Mouse (Mus musculus) heart, embryonic 12.5 days (tissue): ENCODE measurements at regions not wholly inside any gene's neighbourhood (a gene's known extent, or its start where the extent isn't known, plus 50 kb on each side); places are given as distances from the start of the nearest gene placed in this dataset.

ENCODE experiments used
- ATAC-seq: fragments of 200-750 bp; cut with Nextera tagmentation; 2 replicates; pipeline ENCODE4 v1.8.0; 2017; ENCODE audit warnings: moderate TSS enrichment, moderate library complexity; ENCODE audit not compliant: insufficient number of reproducible peaks, low FRiP score
- H3K27ac ChIP-seq: fragments of 300-500 bp; sonication (generic); 2 replicates; pipeline ENCODE4 v1.5.1; 2016; ENCODE audit warnings: mild to moderate bottlenecking, moderate library complexity; ENCODE audit not compliant: poor library complexity, severe bottlenecking
- H3K27me3 ChIP-seq: fragments of 300-500 bp; sonication (generic); replicated peaks from 2 replicates; pipeline ENCODE4 v1.6.1; 2016; ENCODE audit warnings: mild to moderate bottlenecking, moderate library complexity
- H3K36me3 ChIP-seq: fragments of 300-500 bp; sonication (generic); 2 replicates; pipeline ENCODE4 v1.6.1; 2016; ENCODE audit warnings: mild to moderate bottlenecking, moderate library complexity
- H3K4me1 ChIP-seq: fragments of 300-500 bp; sonication (generic); replicated peaks from 2 replicates; pipeline ENCODE4 v1.6.1; 2016; ENCODE audit warnings: mild to moderate bottlenecking
- H3K4me2 ChIP-seq: fragments of 300-500 bp; sonication (generic); 2 replicates; pipeline ENCODE4 v1.6.1; 2016; ENCODE audit warnings: mild to moderate bottlenecking, moderate library complexity
- H3K4me3 ChIP-seq: fragments of 300-500 bp; sonication (generic); 2 replicates; pipeline ENCODE4 v1.5.1; 2016; ENCODE audit warnings: mild to moderate bottlenecking
- H3K9ac ChIP-seq: fragments of 300-500 bp; sonication (generic); 2 replicates; pipeline ENCODE4 v1.6.1; 2016; ENCODE audit warnings: mild to moderate bottlenecking, moderate library complexity
- H3K9me3 ChIP-seq: fragments of 300-500 bp; sonication (generic); replicated peaks from 2 replicates; pipeline ENCODE4 v1.6.1; 2016; ENCODE audit warnings: mild to moderate bottlenecking, moderate library complexity
- WGBS: fragments of 180-500 bp; shearing (Covaris S2); methylation state at CpG from one replicate; pipeline ENCODE4 v1.1.7; 2016; 5-methylcytosine and 5-hydroxymethylcytosine counted together

GRCm38 (mm10) chr9:101807249-101807648, 54.4 kb upstream of the 9630041A04Rik start:
- Histone ChIP-seq H3K36me3 (no peaks in the 10 kb centered on the region), H3K4me3 (no peak overlapping the region), H3K27me3 (no peaks in the 10 kb centered on the region), H3K9me3 (no peaks in the 10 kb centered on the region), H3K4me1 (no peaks in the 10 kb centered on the region), H3K4me2 (no peak overlapping the region), H3K27ac (no peak overlapping the region), H3K9ac (no peak overlapping the region)
- 69% methylated on average over 4 of the region's 4 CpGs for WGBS
- ATAC-seq: no peak

GRCm38 (mm10) chr9:101796718-101797117, 64.9 kb upstream of the 9630041A04Rik start:
- Histone ChIP-seq H3K4me1 (no peaks in the 10 kb centered on the region), H3K9me3 (no peaks in the 10 kb centered on the region), H3K27me3 (no peaks in the 10 kb centered on the region), H3K4me3 (no peak overlapping the region), H3K27ac (no peak overlapping the region), H3K4me2 (no peak overlapping the region), H3K36me3 (no peaks in the 10 kb centered on the region), H3K9ac (no peak overlapping the region)
- ATAC-seq: no peak
- 39% methylated on average over 1 of the region's 1 CpGs for WGBS

DNA sequence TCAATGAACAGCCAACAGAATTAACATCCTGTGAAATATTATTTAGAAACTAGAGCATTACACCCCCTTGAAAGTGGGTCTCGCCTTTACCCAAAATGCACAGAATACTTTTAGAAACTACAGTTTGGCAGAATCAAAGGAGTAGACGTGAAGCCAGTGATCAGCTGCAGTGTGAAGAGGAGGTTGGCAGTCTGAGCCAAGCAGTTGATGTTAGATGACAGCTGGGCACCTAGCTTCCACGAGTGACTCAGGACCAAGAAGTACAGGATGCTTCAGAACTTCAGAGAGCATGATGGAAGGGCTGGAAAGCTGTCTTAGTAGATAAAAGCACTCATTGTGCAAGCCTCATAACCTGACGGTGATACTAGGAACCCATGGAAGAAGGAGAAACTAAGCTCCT, 65.6 kb upstream of the 9630041A04Rik start:
- Histone ChIP-seq H3K4me1 (no peaks in the 10 kb centered on the region), H3K27me3 (no peaks in the 10 kb centered on the region), H3K36me3 (no peaks in the 10 kb centered on the region), H3K27ac (no peak overlapping the region), H3K4me3 (no peak overlapping the region), H3K9me3 (no peaks in the 10 kb centered on the region), H3K9ac (no peak overlapping the region), H3K4me2 (no peak overlapping the region)
- ATAC-seq: no peak
- 50% methylated on average over 4 of the region's 4 CpGs for WGBS

DNA sequence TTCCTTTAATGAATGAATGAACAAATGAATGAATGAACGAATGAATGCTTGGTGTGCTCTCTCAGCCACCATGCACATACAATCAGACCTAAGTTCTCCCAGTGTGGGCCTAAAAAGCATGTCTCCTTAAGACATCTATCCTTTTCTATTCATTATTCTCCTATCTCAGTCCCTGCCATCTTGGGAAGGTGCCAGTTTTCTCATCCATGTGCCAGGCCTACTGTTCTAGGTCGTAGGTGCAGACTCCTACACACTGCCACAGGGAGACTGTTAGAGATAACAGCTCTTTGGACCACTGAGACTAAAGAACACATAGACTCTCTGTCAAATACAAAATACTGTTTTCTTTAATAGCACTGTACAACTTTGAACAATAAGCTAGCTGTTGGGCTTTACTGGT, 66.2 kb upstream of the 9630041A04Rik start:
- H3K4me2 ChIP-seq: no peak overlapping the region
- no peak overlapping the region for H3K9ac ChIP-seq
- no peaks in the 10 kb centered on the region for H3K4me1 ChIP-seq
- WGBS: 60% methylated on average over 2 of the region's 2 CpGs
- H3K27ac ChIP-seq: no peak overlapping the region
- H3K27me3 ChIP-seq: no peaks in the 10 kb centered on the region
- no peaks in the 10 kb centered on the region for H3K36me3 ChIP-seq
- no peak overlapping the region for H3K4me3 ChIP-seq
- H3K9me3 ChIP-seq: no peaks in the 10 kb centered on the region
- no peak for ATAC-seq

DNA sequence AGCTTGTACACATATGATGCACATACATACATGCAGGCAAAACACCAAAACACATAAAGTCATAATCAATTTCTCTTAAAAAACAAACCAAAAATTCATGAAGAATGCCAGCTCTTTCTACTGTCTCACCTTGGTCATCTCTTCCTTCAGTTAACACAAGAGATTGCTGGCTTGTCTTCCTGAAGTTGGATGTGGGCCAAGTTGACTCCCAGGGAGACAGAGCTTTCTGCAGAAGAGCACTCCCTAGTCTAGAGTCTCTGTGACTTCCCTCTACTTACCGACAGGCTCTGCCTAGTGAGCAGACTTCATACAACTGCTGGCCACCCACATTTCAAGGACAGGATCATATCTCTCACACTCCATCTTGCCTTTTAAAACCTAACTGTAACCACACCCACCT, 70.7 kb upstream of the 9630041A04Rik start:
- H3K27me3 ChIP-seq: no peaks in the 10 kb centered on the region
- H3K4me1 ChIP-seq: no peaks in the 10 kb centered on the region
- H3K9me3 ChIP-seq: no peaks in the 10 kb centered on the region; the same call in 1 of the 2 replicates
- no peaks in the 10 kb centered on the region for H3K36me3 ChIP-seq
- no peak overlapping the region for H3K27ac ChIP-seq
- H3K4me2 ChIP-seq: no peak overlapping the region
- no peak overlapping the region for H3K9ac ChIP-seq
- WGBS: 61% methylated on average over 1 of the region's 1 CpGs
- ATAC-seq: no peak
- no peak overlapping the region for H3K4me3 ChIP-seq

DNA sequence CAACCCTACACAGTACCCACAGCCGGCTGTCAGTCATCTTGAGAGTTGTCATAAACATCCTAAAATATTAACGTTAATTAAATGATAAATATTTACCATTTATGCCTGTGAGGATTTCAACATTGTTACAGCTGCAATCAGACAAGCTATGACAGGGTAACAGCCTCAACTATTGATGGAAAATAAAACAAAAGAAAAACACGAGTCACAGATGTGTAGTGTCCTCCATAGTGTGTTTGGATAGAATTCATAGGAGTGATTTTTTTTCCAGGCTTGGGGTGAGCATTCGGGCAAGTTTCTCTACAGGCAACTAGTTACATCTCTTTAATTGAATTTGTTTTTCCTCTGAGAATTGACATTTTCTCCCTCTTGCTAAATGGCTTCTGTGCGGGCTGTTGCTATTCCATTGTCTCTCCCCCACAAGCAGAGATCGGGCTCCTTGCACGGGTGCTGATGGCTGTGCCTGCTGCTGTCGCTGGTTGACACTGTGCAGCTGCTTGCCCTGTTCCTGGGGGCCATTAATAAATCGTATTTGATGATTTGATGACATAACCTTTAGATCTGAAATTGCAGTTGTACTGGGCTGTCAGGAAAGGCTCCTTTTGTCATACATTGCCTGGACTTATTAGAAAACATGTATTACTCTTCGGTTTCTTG, 120.6 kb upstream of the 9630041A04Rik start:
- 0 out of 2 replicates have a peak, but pooled peaks cover 3% of the 10 kb centered on the region for H3K4me1 ChIP-seq
- WGBS: 52% methylated on average over 10 of the region's 10 CpGs
- no peak overlapping the region for H3K27ac ChIP-seq
- ATAC-seq: no peak
- no peaks in the 10 kb centered on the region for H3K36me3 ChIP-seq
- H3K27me3 ChIP-seq: peaks cover 14% of the 10 kb centered on the region; the same call in 1 of the 2 replicates
- no peak overlapping the region for H3K4me3 ChIP-seq
- no peak overlapping the region for H3K9ac ChIP-seq
- H3K4me2 ChIP-seq: no peak overlapping the region
- no peaks in the 10 kb centered on the region for H3K9me3 ChIP-seq

DNA sequence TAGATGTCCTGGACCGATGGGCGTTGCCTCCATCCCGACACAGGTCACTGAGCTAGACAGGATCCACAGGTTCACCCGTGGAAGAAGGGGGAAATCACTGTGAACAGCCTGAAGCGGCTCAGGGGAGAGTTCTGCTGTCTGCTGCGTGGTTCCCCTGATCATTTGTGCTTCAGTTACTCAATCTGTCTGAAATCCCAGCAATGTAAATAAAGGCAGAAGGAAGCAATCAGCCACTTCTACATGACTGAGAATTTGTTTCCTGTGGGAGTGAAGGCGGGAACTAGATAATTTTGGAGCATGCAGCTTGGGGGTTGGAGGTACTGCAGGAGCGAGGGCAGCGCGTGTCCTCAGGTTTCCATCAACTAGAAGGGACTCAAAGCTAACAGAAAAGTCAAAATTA, 122.3 kb upstream of the 9630041A04Rik start:
- no peaks in the 10 kb centered on the region for H3K9me3 ChIP-seq
- peaks cover 8% of the 10 kb centered on the region; the same call in 1 of the 2 replicates for H3K27me3 ChIP-seq
- H3K36me3 ChIP-seq: no peaks in the 10 kb centered on the region
- ATAC-seq: no peak
- WGBS: 46% methylated on average over 10 of the region's 10 CpGs
- H3K27ac ChIP-seq: no peak overlapping the region
- H3K4me3 ChIP-seq: no peak overlapping the region
- no peak overlapping the region for H3K4me2 ChIP-seq
- no peak overlapping the region for H3K9ac ChIP-seq
- 0 out of 2 replicates have a peak, but pooled peaks cover 3% of the 10 kb centered on the region for H3K4me1 ChIP-seq

DNA sequence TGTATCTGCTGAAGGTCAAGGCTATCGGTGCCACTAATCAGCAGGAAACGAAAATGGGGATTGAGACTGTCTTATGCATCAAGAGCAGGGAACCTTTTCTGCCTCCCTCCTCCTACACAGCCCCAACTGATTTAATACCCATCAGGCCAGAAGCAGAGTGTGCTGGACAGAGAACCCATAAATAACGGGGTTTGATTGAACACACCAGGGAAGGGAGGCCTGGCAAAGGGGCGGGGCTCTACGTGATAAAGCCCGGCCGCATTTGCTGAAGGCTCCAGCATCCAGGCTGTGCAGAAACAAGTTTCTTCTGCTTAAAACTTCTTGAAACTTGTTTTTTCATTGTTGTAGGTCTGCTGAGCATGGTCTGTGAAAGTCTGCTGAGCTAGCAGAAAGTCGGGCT, 127.4 kb upstream of the 9630041A04Rik start:
- 52% methylated on average over 8 of the region's 8 CpGs for WGBS
- no peak overlapping the region for H3K9ac ChIP-seq
- no peak overlapping the region for H3K4me2 ChIP-seq
- H3K4me1 ChIP-seq: 0 out of 2 replicates have a peak, but pooled peaks cover 2% of the 10 kb centered on the region
- no peaks in the 10 kb centered on the region for H3K9me3 ChIP-seq
- no peak overlapping the region for H3K4me3 ChIP-seq
- no peak for ATAC-seq
- H3K36me3 ChIP-seq: no peaks in the 10 kb centered on the region
- no peak overlapping the region for H3K27ac ChIP-seq
- peaks cover 5% of the 10 kb centered on the region; the same call in 1 of the 2 replicates for H3K27me3 ChIP-seq

DNA sequence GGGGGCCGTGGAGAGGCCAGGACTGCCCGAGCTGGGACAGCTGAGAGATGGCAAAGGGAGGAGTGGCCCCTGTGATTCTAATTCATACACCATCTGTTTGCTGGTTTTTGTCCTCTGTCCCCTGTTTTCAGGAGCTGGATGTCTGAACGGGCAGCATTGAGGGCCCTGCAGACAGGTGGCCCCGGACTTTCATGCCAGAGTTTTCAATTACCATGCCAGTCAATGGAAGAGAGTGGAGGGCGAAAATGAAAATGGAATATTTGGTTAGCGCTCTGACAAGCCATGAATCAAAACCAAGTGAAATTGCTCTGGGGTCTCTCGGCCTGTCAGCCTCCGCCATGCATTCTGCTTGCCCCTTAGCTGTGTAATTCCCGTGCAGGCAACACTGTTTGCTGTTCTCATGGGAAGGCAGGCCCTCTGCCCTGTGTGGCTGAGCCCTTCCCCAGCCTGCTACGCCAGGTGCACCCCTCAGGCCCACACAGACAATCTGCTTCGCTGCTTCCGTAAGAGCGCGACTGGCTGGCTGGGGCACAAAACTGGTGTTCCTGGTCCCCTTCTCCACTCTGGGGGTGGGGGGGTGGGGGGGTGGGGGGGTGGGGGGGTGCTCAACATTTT, 127.9 kb upstream of the 9630041A04Rik start:
- H3K9me3 ChIP-seq: no peaks in the 10 kb centered on the region
- no peaks in the 10 kb centered on the region for H3K36me3 ChIP-seq
- no peak for ATAC-seq
- no peak overlapping the region for H3K27ac ChIP-seq
- H3K4me2 ChIP-seq: no peak overlapping the region
- H3K4me3 ChIP-seq: no peak overlapping the region
- H3K27me3 ChIP-seq: 0 out of 2 replicates have a peak, but pooled peaks cover 5% of the 10 kb centered on the region
- H3K9ac ChIP-seq: no peak overlapping the region
- no peaks in the 10 kb centered on the region for H3K4me1 ChIP-seq
- WGBS: 79% methylated on average over 14 of the region's 14 CpGs

DNA sequence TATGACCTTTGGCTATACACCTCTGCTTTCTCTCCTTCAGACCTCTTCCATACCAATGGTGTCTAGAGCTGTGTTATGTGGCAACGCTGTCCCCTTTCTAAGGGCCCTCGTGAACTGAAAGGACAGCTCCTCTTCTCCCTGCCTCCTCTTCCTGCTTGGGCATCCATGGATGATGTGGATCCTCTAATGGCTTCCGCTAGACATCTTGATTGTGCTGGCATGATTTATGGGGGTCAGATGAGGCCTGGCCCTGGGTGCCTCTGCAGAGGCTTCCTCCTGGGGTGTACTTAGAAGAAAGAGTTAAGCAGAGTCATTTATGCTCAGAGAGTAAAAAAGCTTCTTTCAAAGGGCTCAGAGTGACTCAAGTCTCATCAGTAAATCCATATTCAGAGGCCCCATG, 131.5 kb upstream of the 9630041A04Rik start:
- no peak overlapping the region for H3K4me2 ChIP-seq
- no peaks in the 10 kb centered on the region for H3K27me3 ChIP-seq
- H3K9me3 ChIP-seq: peaks cover 2% of the 10 kb centered on the region
- no peak overlapping the region for H3K27ac ChIP-seq
- WGBS: 57% methylated on average over 3 of the region's 3 CpGs
- H3K4me1 ChIP-seq: no peaks in the 10 kb centered on the region
- ATAC-seq: no peak
- H3K4me3 ChIP-seq: no peak overlapping the region
- H3K36me3 ChIP-seq: no peaks in the 10 kb centered on the region
- H3K9ac ChIP-seq: no peak overlapping the region

DNA sequence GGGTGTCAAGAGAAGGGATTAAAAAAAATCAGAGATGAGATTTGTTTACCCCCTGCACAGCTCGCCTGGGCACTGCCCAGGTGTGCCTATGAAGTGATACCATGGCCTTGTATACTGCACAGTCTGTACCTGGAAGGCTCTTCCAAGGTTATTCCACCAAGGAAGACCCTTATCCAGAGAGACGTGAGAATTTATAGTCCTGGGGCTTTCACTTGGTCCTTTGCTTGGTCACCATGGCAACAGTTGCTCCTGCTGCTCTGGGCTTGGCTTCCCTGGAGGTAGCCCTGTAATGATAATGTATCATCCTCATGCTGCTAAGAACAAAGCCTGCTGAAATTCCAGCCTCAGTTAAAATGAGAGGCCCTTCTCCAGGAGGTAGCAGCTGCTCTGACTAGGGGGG, 143.7 kb upstream of the 9630041A04Rik start:
- no peak overlapping the region for H3K9ac ChIP-seq
- H3K9me3 ChIP-seq: 0 out of 2 replicates have a peak, but pooled peaks cover 4% of the 10 kb centered on the region
- no peaks in the 10 kb centered on the region for H3K4me1 ChIP-seq
- WGBS: 31% methylated on average over 2 of the region's 2 CpGs
- H3K27ac ChIP-seq: no peak overlapping the region
- no peak for ATAC-seq
- no peak overlapping the region for H3K4me2 ChIP-seq
- no peaks in the 10 kb centered on the region for H3K27me3 ChIP-seq
- no peaks in the 10 kb centered on the region for H3K36me3 ChIP-seq
- no peak overlapping the region for H3K4me3 ChIP-seq
